Mouse (Mus musculus) stomach, postnatal 0 days (tissue): ENCODE results near the gene Tnfaip8l1.

ENCODE experiments used
- CTCF ChIP-seq: IDR thresholded peaks from 2 replicates; pipeline ENCODE4 v1.5.1; 2016; ENCODE audit warnings: antibody characterized with exemption, low read depth, mild to moderate bottlenecking, moderate library complexity
- EP300 ChIP-seq: optimal IDR thresholded peaks from 2 replicates; pipeline ENCODE3; 2016; ENCODE audit warnings: antibody characterized with exemption

DNA sequence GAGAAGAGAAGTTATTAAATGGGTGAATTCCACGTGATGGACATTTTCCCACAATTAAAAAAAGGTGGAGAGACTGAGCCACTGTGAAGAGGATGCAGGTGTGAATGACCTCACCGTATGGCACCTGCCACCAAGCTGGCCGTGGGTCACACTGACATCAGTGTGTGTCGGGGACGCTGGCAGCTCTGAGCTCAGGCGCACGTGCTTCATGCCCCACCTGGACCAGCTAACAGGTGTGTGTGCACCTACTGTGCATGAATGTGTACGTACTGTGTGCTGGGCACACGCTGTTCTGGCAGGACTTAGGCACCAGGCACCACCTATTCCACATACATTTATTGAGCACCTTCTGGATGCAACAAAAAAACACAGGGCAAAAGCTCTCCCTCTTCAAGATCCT is 17.7 kb upstream of the Tnfaip8l1 start:
- TF ChIP-seq EP300 (no peak), CTCF (no peak)
